Mouse (Mus musculus) fibroblast of lung, adult 2 months (primary cell): ENCODE data around the gene Krt222.
"Not testable (repeated sequence)": the region's sequence is repeated elsewhere in the genome, so short reads cannot be mapped to it uniquely, and the experiment has no call there.

Experiments used
- DNase-seq: peaks from one replicate; pipeline ENCODE4 v3.0.0-alpha.2; 2011; ENCODE audit warnings: low read depth

Krt222 gene

GRCm38 (mm10) chr11:99243820-99244374 lies at the start of gene Krt222:
Krt222 (minus strand) TSS chr11:99244085.
- no peak for DNase-seq

- peak; percentile 12 for DNase-seq
These were observed 49.0 kb upstream of the Krt222 start for GRCm38 (mm10) chr11:99292846-99293245.

GRCm38 (mm10) chr11:99284833-99285312 lies 41.0 kb upstream of the Krt222 start, which contains the start of gene Krt24:
Krt24 (minus strand) TSS chr11:99285262.
- DNase-seq: no peak

- no peak for DNase-seq
These were observed 40.1 kb upstream of the Krt222 start for GRCm38 (mm10) chr11:99284011-99284410.

GRCm38 (mm10) chr11:99283334-99283733 lies 39.4 kb upstream of the Krt222 start:
- no peak for DNase-seq

- no peak for DNase-seq
These were observed 37.2 kb upstream of the Krt222 start for GRCm38 (mm10) chr11:99281116-99281515.

GRCm38 (mm10) chr11:99279986-99280385 lies 36.1 kb upstream of the Krt222 start:
- no peak for DNase-seq

- DNase-seq: no peak
These were observed 32.9 kb upstream of the Krt222 start for GRCm38 (mm10) chr11:99276786-99277185.

GRCm38 (mm10) chr11:99275624-99276023 lies 31.7 kb upstream of the Krt222 start:
- no peak for DNase-seq

GRCm38 (mm10) chr11:99272721-99273120 lies 28.8 kb upstream of the Krt222 start:
- no peak for DNase-seq

- no peak for DNase-seq
These were observed 25.3 kb upstream of the Krt222 start for GRCm38 (mm10) chr11:99269192-99269591.

- DNase-seq: no peak
These were observed 21.9 kb upstream of the Krt222 start for GRCm38 (mm10) chr11:99265796-99266195.

- no peak for DNase-seq
These were observed 21.3 kb upstream of the Krt222 start for GRCm38 (mm10) chr11:99265220-99265619.

GRCm38 (mm10) chr11:99256213-99256612 lies 12.3 kb upstream of the Krt222 start:
- no peak for DNase-seq

GRCm38 (mm10) chr11:99255316-99255715 lies 11.4 kb upstream of the Krt222 start:
- DNase-seq: no peak

GRCm38 (mm10) chr11:99253893-99254292 lies 10.0 kb upstream of the Krt222 start:
- no peak for DNase-seq

GRCm38 (mm10) chr11:99252671-99253070 lies 8.8 kb upstream of the Krt222 start:
- DNase-seq: no peak

- DNase-seq: no peak
These were observed 6.8 kb upstream of the Krt222 start for GRCm38 (mm10) chr11:99250666-99251065.

GRCm38 (mm10) chr11:99250241-99250640 lies 6.4 kb upstream of the Krt222 start:
- no peak for DNase-seq

- no peak for DNase-seq
These were observed 5.2 kb upstream of the Krt222 start for GRCm38 (mm10) chr11:99249115-99249514.

GRCm38 (mm10) chr11:99247916-99248315 lies 4.0 kb upstream of the Krt222 start:
- no peak for DNase-seq

GRCm38 (mm10) chr11:99244519-99244918 lies 634 bp upstream of the Krt222 start:
- DNase-seq: not testable (repeated sequence)

GRCm38 (mm10) chr11:99243200-99243819 lies 575 bp downstream of the Krt222 start:
- no peak for DNase-seq

GRCm38 (mm10) chr11:99242056-99242455 lies 1.8 kb downstream of the Krt222 start:
- DNase-seq: no peak
